Mouse (Mus musculus): ENCODE results near the gene Bglap3. TPM values are rescaled to one million over a fixed set of nuclear protein-coding genes. Genes with fewer than 3 reads are reported as not detected.
"Not testable (repeated sequence)": the region's sequence is repeated elsewhere in the genome, so short reads cannot be mapped to it uniquely, and the experiment has no call there.

Gene Bglap3
- total RNA-seq (2015; ENCODE audit: low replicate concordance): not detected in 2 replicates
- total RNA-seq (2017; ENCODE audit: low replicate concordance): not detected in 2 replicates

DNA sequence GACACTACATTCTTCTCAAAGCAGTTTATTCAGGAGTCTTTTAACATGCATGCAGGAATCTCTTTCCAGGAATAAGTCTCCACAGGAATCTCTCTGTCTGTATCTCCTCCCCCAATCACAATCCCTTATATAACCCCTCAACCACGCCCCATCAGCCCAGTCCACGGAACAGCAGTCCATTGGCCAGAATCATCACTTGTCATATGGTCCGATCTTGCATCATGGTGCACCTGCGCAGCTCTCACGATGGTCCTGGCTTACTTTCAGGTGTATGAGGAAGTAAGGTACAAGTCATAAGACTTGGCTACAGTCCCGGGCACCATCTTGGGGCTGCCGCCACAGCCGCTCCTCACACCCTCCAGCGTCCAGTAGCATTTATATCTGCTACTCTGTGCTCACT lies at the start of gene Bglap3:
TSS of gene Bglap3 (minus strand) at position 101 of the 400 bp plus-strand sequence.
- ATAC-seq (replicated peaks; ENCODE audit: low FRiP score, poor library complexity, severe bottlenecking): not testable (repeated sequence)

DNA sequence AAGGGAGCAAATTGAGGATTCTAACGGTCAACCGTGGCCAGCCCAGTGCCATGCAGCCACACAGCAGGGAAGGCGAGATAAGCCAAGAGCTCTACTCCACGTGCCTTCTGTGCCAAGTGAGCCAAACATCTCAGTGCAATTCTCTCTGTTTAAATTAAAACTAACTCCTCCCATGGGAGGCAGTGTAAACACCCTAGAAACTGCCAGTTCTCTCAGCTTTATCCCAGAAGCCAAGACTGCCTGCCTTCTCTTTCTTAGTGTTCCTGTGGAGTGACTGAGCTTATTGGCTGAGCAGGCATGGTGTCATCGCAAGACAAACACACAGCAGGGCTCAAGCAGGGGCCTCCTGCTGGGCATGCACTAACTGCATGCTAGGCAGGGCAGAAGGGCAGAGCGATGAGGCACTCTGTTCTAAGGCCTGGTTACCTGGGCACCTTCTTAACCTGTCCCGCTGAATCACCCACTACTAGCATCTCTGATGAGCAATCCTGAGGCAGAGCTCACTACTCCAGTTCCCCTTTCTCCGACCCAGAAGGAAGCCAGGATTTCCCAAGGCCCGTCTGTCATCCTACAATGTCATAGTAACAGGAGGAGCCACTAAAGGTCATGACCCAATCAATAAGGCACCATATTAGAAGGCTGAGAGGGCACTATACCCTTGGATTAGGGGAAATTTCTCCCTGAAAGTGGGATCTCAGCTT lies 49.6 kb upstream of the Bglap3 start:
- ATAC-seq (replicated peaks; ENCODE audit: low FRiP score, poor library complexity, severe bottlenecking): peak; percentile 77

DNA sequence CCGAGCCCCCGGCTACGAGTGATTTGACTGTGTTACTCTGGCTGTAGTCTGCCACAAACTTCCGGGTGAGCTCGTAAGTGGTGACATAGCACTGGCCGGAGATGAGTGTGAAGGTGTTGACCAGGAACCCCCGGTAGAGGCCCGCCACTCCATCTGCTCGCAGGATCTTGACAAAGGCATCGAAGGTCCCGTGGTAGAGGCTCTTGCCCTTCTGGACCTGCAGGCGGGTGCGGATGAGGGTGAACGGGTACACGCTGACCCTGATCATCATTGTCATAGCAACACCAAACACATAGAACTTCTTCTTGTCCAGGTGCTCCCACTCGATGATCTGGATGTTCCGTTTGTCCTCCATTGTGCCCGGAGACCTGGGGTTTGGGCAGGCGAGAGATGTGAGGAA lies 48.2 kb upstream of the Bglap3 start:
- ATAC-seq (replicated peaks; ENCODE audit: low FRiP score, poor library complexity, severe bottlenecking): no peak

DNA sequence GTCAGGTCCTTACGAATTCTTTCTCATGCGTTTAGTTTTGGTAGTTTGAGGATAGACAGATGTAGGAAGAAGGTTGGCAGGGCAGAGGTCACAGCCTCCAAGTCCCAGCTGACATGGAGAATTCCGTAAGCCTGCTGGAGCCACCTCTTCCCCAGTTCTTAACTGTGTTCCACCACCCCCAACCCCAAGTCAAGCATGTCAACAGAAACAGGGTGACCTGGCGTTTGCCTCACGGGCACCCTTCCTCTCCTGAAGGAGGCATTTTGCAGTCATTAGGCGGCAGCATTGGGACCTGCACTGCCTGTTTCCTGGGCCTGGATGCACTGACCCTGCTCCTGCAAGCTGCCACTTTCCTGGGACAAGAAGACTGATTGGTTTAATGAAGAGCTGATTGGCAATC lies 45.5 kb upstream of the Bglap3 start:
- no peak for ATAC-seq (replicated peaks; ENCODE audit: low FRiP score, poor library complexity, severe bottlenecking)

DNA sequence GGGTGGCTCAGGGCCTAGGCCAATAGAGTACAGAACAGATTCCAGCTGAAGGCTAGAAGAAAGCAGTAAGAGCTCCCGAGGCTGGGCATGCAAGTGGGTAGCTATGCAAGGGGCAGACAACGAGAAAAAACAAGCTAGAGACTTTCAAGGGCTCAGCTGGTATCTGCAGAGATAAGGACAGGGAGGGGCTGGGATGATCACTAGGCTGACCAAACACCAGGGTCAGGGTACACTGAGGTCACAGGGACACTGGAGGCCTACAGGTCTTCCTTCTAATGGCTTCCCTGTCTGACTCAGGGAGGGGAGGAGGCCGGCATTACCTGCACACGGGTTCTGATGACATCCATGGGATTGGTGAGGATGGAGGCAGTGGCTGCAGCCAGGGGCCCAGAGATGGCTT lies 43.1 kb upstream of the Bglap3 start:
- ATAC-seq (replicated peaks; ENCODE audit: low FRiP score, poor library complexity, severe bottlenecking): no peak; the same call in 1 of the 2 replicates

DNA sequence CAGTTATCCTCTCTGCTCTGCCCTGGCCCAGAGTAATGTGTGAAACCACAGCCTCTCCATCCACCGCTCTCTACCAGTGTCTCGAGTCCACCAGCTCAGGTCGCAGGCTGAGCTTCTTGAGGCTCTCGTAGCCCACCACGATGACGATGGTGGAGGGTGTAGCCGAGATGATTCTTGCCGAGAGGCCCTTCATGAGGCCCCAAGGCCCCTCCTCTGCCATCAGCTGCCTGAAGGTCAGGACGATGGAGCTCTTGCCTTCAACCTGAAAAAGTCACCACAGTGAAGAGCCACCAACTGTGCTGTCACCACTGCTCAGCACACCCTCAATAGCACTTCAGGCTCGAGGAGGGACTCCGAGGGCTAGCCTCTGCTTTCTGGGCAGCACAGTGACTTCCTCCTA lies 40.1 kb upstream of the Bglap3 start:
- ATAC-seq (replicated peaks; ENCODE audit: low FRiP score, poor library complexity, severe bottlenecking): no peak

DNA sequence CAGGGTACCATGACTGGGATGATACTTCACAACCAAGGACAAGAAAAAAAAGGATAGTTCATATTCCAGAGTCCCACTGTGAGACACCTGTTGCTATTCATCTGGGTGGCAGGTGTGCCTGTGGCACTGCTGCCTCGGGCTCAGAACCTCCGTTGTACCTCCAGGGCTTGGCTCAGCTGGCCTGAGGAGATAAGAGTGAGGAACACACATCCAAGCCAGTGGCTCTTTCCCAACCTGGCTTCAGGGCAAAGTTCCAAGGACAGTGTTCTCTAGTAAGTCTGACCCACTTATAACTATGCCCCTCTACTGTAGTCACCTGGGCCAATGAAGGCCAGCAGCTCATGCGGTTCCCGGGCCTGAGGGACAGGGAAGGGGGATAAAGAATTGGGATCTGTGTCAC lies 39.1 kb upstream of the Bglap3 start:
- ATAC-seq (replicated peaks; ENCODE audit: low FRiP score, poor library complexity, severe bottlenecking): peak; percentile 71

DNA sequence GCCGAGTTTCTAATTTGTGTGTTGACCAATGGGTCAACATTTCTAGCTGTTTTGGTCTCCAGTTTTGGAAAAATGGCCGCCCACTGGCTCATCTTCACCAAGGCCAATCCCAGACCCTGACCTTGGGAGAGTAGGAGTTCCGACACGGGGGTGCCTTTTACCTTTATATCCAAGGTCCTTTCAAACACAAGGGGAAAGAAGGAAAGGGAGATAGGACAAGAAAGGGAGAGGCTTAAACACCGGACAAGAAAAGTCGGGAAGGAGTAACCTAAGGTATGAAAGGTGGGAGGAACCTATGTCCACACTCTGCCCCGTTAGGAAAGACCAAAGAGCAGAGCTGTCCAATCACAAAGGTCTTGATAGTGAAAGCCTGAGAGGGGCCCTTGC lies 38.1 kb upstream of the Bglap3 start:
- ATAC-seq (replicated peaks; ENCODE audit: low FRiP score, poor library complexity, severe bottlenecking): no peak

DNA sequence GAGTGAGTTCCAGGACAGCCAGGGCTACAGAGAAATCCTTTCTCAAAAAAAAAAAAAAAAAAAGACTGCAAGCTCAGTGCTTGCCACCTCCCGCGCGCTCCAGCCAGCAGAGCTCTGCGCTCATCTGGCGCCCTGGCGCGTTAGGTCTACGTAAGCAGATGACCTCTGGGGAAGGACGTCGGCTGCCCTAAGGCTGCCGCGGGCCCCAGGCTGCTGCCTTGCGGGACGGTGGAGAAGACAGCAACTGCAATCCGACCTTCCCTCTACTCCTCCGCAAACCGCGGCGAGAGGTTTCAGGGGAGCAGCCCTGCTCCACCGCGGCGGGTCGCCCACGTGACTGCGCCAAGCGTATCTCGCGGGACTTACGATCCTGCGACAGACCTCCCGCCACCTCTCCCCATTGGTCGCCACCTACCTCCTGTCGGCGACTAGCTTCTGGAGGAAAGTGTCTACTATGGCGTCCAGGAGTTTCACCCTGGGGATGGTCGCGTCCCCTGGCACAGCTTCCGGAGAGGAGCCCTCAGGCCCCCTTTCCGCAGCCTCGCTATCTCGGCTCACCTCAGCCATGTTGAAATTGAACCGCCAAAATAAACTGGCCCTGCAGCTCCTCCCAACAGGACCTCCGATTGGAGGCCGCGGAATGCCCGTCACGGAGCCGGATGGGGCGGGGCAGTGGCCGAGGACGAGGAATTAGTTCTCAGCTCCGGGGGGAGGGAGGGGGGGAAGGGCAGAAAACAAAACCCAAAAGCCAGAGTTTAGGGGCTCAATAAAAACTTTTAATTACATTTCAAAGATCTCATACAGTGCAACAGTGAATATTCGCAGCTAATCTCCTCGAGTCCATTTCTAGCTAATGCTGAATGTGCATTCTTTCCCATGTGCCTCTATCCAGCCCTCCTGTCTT lies 37.5 kb upstream of the Bglap3 start, which contains the start of gene Pmf1:
TSS of gene Pmf1 (minus strand) at position 591 of the 904 bp plus-strand sequence.
- peak; percentile 85 for ATAC-seq (replicated peaks; ENCODE audit: low FRiP score, poor library complexity, severe bottlenecking)

DNA sequence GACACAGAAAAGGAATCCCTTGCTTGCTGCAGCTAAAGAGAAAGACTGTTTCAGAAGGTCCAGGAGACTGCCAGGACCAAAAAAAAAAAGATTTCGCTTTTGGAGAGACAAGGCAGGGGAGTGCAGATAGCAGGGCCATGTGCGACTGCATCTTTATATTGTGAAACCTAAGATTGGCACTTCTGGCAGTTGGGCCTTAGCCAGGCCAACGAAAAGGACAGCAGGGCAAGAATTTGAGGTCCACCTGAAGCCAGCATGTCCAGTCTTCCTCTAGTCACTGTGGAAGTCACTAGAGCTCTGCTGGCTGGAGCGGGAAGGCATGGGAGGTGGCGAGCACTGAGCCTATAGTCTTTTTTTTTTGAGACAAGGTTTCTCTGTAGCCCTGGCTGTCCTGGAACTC lies 36.4 kb upstream of the Bglap3 start:
- no peak for ATAC-seq (replicated peaks; ENCODE audit: low FRiP score, poor library complexity, severe bottlenecking)

DNA sequence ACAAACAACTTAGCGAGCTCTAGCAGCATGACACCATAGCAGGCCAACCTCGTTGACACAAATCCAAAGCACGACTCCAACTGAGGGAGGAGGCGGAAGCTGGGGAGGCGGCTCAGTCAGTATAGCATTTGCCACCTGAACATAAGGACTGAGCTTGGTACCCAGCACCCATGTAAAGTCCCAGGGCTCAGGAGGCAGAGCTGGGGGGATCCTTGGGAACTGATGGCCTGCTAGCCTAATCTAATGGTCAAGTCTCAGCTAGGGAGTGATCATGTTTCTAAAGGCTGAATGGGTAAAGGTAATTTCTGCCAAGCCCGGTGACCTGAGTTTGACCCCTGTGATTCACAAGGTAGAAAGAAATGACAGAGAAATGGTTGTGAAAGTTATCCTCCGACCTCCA lies 35.0 kb upstream of the Bglap3 start:
- no peak for ATAC-seq (replicated peaks; ENCODE audit: low FRiP score, poor library complexity, severe bottlenecking)

DNA sequence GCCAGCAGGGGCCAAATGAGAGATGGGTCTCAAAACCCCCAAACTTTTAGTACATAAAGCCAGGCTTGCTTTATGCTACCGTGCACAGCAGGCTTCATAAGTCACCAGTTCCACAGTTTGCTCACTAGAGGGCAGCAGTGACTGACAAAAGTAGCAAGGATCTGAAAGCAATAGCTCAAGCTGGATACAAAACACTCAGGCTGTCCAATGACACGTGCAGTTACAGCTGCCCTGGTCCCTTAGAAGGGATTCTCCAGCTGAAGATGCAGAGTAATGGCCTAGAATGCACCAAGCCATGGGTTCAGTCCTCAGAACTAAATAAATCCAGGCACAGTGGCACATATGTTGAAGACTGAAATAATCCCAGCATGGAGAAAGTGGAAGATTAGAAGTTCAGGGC lies 34.5 kb upstream of the Bglap3 start:
- ATAC-seq (replicated peaks; ENCODE audit: low FRiP score, poor library complexity, severe bottlenecking): peak; percentile 27; the same call in 1 of the 2 replicates

DNA sequence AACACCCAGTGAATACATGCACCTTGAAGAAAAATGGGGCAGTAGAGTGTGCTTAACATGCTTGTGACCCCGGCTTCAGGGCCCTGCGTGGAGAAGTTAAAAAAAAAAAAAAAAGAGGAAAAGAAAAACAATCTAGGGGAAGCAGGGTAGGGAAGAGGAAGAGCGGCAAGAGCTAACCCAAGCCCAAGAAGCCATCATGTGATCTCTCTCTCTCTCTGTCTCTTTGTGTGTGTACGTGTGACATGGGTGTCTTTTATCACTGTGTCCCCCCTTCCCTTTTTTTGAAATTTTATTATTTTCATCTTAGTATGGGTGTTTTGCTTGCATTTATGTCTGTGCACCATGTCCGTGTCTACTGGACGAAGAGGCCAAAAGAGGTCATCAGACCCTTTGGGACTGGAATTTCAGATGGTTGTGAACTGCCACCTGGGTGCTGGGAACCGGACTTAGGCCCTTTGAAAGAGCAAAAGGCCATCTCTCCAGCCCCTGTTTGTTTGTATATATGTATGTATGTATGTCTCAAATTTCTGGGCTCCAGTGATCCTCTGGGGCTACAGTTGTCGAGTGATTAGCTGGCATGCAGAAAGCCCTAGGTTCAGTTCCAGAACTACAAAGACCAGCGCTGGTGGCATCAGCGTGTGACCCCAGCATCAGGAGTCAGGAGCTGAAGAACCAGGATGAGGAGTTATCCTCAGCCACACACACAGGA lies 31.1 kb upstream of the Bglap3 start:
- ATAC-seq (replicated peaks; ENCODE audit: low FRiP score, poor library complexity, severe bottlenecking): no peak

DNA sequence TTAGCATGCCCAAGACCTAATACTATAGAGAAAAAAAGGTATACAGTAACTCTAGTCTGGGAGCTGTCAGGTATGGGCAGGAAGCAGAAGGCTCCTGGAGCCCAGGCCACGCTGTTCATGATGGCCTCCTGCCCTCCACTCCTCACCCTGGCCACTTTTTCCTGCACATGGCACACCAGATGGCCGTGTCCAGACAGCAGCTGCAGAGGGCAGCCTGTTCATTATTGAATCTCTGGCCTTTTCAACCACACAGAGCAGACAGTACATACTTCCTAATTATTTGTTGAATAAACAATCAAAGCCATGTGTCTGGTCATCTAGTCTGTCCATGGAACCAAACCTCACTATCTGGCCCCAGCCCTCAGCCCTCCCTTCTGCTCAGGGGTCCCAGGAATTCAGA lies 26.1 kb upstream of the Bglap3 start:
- no peak for ATAC-seq (replicated peaks; ENCODE audit: low FRiP score, poor library complexity, severe bottlenecking)

DNA sequence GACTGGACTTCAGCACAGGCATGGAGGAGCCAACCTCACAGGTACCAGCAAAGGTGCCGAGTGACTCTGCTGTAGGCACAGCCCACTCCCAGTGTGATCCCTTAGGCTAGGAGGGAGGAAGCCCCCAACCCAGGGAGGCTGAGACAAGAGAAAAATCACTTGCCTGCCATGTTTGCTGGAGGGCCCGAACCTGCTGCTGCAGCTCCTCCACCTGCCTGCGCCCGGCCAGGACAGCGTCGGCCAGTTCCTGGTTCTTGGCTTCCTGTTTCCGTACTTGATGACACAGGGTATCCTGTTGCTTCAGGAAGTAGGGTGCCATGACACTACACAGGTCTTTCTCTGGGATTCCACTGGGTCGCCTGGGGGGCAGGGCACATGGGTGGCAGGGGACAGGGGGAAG lies 23.2 kb upstream of the Bglap3 start:
- no peak for ATAC-seq (replicated peaks; ENCODE audit: low FRiP score, poor library complexity, severe bottlenecking)

DNA sequence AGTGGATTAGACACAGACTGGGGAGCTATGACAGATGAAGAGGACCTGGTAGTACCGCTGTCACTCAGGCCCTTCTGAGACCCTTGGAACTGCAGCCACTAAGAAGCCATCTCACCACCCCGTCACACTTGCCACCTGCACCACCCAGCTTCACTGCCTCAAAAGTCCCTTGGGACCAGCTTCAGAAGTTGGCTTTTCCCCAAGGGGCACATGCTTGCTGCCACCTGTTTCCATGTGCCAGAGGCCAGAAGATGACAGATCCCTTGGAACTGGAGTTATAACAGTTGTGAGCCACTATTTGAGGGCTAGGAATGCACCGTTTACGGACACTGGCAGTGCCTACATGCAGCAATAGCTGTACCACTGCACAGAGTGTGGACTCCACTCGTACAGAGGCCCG lies 22.7 kb upstream of the Bglap3 start:
- ATAC-seq (replicated peaks; ENCODE audit: low FRiP score, poor library complexity, severe bottlenecking): no peak

DNA sequence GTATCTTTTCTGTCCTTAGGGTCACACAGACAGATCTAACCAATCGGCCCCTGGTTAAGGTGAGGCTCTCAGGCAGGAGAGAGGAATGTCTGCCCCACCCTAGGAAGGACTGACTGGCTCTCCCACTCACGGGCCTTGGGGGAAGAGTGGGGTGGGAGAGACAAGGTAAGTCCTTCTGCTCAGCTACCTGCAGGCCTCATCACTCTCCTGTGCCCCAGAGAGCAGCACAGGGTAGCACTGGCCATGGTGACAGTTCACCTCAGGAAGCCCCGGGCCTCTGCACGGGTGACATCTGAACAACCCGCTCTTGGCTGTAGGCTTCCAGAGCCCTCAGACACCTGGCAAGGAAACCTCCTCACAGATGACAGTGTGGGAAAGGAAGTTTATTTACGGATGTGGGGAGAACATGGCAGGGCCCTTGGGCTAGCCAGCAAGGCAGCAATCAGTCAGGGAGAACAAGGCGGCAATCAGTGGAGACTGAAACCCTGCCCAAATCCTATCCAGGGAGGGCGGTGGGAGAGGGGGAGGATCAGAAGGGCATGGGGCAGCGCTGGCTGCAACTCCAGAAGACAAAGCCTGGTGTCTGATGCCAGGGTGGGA lies 21.3 kb upstream of the Bglap3 start:
- ATAC-seq (replicated peaks; ENCODE audit: low FRiP score, poor library complexity, severe bottlenecking): no peak

DNA sequence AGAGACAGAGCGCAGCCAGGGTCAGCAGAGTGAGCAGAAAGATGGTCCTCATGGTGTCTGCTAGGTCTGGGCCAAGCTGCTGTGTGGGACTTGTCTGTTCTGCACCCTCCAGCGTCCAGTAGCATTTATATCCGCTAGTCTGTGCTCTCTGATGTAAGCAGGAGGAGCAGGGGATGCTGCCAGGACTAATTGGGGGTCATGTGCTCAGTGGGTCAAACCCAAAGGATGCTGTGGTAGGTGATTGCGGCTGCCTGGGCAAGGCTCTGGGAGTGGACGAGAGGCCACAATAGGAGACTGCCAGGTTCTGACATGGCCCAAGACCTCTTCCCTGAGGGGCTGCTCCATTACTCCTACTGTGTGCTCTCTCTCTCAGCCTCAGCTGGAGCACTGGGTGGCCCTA lies 11.8 kb upstream of the Bglap3 start, which contains the start of gene Bglap:
TSS of gene Bglap (minus strand) at position 101 of the 400 bp plus-strand sequence.
- ATAC-seq (replicated peaks; ENCODE audit: low FRiP score, poor library complexity, severe bottlenecking): no peak

DNA sequence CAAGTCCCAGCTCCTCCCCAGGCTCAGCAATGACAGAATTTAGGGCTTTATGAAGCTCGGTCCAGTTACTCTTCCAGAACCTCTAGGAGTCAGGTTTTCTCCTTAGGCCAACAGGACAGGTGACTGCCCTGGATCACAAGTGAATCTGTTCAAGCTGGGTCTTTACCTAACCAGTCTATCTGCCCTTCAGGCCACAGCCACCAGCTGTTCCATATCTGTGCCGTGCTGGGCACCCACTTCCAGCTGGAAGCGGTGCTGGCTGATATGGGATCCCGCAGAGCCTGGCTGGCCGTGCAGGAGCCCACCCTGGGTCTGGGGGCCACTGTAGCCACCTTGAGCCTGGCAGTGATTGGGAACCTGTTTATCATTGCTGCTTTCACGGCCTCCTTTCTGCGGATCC lies 9.8 kb upstream of the Bglap3 start:
- not testable (repeated sequence) for ATAC-seq (replicated peaks; ENCODE audit: low FRiP score, poor library complexity, severe bottlenecking)

Data from erythroid progenitor cell, adult 5-6 weeks (primary cell).